Mouse (Mus musculus): ENCODE measurements around the gene Shld1.

Shld1 gene

GRCm38 (mm10) chr2:132686756-132687737 lies at the start of gene Shld1:
TSS of gene Shld1 (plus strand) at chr2:132686931.
- DNase-seq (ENCODE audit: low read depth, low spot score), result peak; percentile 88

DNA sequence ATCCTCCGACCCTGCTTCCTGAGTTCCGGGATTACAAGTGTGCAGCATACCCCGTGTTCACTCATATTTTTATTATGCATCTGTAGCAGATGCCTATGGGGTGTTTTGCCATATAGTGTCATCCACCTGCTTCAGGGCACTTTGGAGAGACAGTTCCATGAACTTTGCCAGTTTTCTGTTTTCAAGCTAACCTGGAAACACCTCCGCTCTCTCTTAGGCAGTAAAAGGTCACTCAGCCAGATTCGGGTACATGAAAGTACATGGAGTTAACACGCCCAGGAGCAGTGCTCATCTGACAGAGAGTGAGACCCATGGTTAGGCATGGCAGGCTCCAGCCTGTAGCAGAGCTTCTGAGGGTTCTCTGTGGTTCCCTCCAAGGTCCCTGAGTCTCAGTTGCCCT lies 48.4 kb upstream of the Shld1 start:
- DNase-seq (ENCODE audit: low read depth, low spot score), result no peak

DNA sequence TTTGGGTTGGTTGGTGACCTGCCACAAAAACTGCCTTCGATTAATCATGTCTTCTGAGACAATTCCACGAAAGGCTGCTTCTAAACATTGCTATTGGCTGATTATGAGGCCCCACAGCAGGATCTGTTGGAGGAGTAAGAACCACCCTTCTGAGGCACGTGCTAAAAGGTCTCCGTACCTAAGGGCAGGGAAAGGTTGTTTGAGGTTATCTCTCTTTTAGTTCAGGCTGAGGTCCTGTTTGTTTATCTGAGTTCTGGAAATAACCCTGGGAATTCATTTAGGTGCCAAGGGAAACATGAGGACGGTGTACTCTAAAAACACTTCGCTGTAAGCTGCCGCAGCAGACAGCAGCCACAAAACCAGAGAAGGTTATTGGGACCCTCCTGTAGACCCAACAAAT lies 47.4 kb upstream of the Shld1 start:
- no peak for DNase-seq (ENCODE audit: low read depth, low spot score)

DNA sequence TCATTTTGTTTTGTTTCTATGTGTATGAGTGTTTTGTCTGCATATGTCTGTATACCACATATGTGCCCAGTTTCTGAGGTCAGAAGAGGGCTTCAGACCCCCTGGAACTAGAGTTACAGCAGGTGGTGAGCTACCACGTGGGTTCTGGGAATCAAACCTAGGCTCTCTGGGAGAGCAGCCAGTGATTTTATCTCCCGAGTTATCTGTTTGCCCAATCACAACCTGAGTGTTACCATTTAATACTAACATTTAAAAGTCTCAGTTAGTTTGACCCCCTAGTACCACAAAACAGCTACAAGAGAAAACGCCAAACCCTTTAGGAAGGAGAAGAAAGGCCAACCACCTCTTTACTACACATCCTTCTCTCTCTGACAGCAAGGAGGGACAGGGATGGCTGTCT lies 45.5 kb upstream of the Shld1 start:
- DNase-seq (ENCODE audit: low read depth, low spot score), result no peak

DNA sequence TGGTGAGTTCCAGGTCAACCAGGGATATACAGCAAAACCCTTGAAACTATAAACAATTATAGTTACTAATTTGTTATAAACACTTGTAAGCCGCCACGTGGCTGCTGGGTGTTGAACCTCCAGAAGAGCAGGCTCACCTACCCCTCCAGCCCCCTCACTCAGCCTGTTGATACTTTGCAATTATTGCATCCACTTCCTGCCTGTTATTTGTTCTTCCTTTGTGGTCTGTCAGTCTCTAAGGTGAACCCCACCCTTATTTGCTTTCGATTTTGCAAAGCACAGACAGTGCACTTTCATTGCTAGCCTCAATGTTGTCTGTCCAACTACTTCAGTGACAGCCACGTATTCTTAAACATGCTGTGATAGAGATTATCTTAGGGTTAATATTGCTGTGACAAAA lies 43.6 kb upstream of the Shld1 start:
- no peak for DNase-seq (ENCODE audit: low read depth, low spot score)

GRCm38 (mm10) chr2:132646856-132647745 lies 39.6 kb upstream of the Shld1 start:
- DNase-seq (ENCODE audit: low read depth, low spot score), result peak; percentile 22

DNA sequence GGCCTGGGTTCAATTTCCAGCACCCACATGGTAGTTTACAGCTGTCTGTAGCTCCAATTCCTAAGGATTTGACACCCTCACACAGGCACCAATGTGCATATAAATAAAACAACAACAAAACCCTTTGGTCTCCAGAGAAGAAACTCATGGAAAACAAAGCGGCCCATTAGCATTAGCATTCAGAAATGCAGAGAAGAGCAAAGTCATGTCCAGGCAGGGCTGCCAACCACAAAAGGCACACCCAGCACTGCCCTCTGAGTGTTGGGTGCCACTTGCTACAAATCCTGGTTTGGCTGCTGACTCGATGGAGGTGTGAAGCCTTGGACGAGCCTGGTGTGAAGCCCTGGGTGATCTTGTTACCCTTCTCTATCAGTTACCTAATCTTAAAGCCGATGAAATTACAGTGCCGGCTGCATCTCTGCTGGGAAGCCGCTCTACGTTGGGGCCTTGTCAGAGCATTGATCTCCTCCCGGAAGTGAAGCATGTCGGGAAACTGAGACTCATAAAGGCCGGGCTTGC lies 37.3 kb upstream of the Shld1 start:
- DNase-seq (ENCODE audit: low read depth, low spot score), result no peak

- no peak for DNase-seq (ENCODE audit: low read depth, low spot score)
These were observed 36.2 kb upstream of the Shld1 start for GRCm38 (mm10) chr2:132650546-132650945.

DNA sequence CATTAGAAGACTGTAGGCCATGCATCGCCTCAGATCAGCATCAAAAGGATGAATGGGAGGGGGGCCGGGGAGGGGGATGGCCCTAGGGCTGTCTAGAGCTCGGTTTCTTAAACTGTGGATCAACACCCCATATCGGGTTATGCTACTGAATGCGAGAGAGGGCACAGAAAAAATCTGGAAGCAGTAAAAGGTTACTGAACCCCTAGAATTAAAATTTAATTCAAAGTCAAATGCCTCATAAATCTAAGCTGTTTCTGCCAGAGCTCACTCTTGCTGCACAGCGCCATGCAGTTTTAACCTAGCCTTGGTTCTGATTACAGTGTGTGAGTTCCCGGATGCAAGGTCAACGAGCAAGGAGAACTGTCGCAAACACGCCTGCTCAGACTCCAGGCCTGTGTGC lies 34.3 kb upstream of the Shld1 start:
- peak; percentile 61 for DNase-seq (ENCODE audit: low read depth, low spot score)

DNA sequence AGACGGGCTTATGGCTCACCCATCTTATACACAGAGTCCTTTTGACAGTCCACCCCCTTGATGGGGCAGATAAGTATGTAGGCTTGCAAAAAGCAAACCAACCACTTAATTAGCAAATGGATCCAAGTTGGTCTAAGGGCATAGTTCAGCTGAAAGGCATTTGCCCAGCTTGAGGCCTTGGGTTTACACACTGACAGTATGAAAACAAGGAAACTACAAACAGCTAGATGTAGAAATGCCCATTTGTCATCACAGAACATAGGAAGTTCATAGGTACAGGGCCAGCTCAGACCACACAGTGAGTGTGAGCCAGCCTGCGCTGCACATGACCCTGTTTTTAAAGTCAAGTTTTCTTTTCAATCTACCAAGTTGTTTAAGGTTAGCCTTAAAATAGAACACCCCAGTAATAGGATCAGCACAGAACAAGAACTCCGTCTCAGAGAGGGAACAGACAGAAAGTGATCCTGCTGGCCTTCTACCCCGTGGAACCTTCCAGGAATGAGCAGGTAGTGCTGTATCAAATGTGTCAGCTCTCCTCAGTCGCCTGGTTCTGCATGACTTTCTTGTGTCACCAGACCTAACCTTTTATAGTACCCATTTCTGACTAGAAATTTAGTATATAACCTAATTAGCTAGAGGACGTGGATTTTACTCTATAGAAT lies 31.8 kb upstream of the Shld1 start:
- no peak for DNase-seq (ENCODE audit: low read depth, low spot score)

GRCm38 (mm10) chr2:132657186-132657585 lies 29.5 kb upstream of the Shld1 start:
- DNase-seq (ENCODE audit: low read depth, low spot score), result no peak

- no peak for DNase-seq (ENCODE audit: low read depth, low spot score)
These were observed 28.2 kb upstream of the Shld1 start for GRCm38 (mm10) chr2:132658412-132659120.

- no peak for DNase-seq (ENCODE audit: low read depth, low spot score)
These were observed 17.6 kb upstream of the Shld1 start for GRCm38 (mm10) chr2:132669091-132669490.

DNA sequence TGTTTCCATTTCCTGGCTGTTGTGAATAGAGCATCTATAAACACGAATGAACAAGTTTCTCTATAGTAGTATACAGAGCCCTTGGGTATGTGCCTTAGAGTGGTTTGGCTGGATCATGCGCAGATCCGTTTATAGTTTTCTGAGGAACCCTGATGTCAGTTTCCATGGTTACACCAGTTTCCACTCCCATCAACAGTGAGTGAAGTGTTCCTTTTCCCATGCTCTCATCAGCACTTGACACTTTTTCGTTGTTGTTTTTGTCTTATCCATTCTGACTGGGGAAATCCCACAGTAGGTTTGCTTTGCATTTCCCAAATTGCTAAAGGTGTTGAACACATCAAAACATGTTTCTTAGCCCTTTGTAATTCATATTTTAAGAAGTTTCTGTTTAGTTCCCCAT lies 16.4 kb upstream of the Shld1 start:
- no peak for DNase-seq (ENCODE audit: low read depth, low spot score)

GRCm38 (mm10) chr2:132672121-132672520 lies 14.6 kb upstream of the Shld1 start:
- DNase-seq (ENCODE audit: low read depth, low spot score), result no peak

DNA sequence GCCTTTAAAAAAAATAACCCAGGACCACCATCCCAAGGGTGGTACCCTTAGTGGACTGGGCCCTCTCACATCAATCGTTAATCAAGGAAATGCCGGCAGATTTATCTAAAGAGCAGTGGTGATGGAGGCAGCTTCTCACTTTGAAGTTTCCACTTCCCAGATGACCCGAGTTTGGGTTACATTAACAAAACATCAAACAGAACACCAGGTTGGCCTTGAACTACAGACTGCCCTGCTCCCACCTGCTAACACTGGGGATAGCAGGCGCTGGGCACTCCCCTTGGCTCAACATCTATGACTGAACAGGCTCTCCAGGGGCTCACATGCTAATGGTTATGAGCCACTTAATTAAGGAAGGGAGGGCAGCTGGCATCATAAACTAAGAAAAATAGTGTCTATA lies 10.6 kb upstream of the Shld1 start:
- no peak for DNase-seq (ENCODE audit: low read depth, low spot score)

GRCm38 (mm10) chr2:132685001-132685400 lies 1.7 kb upstream of the Shld1 start:
- no peak for DNase-seq (ENCODE audit: low read depth, low spot score)

- DNase-seq (ENCODE audit: low read depth, low spot score), result no peak
These were observed 1.9 kb downstream of the Shld1 start for GRCm38 (mm10) chr2:132688611-132689021.

- DNase-seq (ENCODE audit: low read depth, low spot score), result no peak
These were observed 2.4 kb downstream of the Shld1 start for GRCm38 (mm10) chr2:132689188-132689568.

DNA sequence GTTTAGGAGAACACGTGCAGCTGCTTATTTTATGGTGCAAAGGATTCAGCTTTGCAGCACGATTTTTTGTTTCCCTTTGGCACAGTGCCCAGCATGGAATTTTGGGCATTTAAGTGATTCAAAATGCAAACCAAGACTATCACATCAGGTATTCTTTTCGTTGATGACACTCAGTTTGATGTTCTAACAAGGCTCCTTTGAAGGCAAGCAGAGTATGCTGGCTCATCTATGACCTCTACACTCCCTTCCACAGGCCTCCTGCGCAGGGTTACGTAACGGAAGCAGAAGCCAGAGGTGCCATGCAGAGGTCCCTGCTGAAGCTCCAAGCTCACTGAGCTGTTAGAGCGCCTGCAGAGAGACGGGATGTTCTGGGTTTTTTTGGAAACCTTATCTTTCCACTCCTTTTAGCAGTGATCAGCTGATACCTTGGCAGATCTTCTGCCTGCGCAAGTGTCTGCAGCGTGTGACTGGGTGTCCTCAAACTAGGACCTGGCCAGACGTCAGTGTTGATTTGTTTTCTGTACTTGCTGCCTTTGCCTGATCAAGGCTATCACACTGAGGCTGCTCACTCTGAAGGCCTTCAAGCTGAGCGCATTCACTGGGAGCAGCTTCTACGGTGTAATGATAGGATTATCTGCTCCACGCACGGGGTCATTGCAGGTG lies 3.0 kb downstream of the Shld1 start:
- no peak for DNase-seq (ENCODE audit: low read depth, low spot score)
